Mouse (Mus musculus): ENCODE measurements around the gene Kng1. TPM values are rescaled to one million over a fixed set of nuclear protein-coding genes. Genes with fewer than 3 reads are reported as not detected.
A peak's percentile ranks its signal among the peaks of the same experiment; 100 is the strongest.
"Not testable (repeated sequence)": the region's sequence is repeated elsewhere in the genome, so short reads cannot be mapped to it uniquely, and the experiment has no call there.

Kng1 gene
- 918 and 1,131 TPM in 2 replicates for polyA plus RNA-seq (2015; fragmentation: Nextera tagmentation; extraction: Ambion mirVana)

DNA sequence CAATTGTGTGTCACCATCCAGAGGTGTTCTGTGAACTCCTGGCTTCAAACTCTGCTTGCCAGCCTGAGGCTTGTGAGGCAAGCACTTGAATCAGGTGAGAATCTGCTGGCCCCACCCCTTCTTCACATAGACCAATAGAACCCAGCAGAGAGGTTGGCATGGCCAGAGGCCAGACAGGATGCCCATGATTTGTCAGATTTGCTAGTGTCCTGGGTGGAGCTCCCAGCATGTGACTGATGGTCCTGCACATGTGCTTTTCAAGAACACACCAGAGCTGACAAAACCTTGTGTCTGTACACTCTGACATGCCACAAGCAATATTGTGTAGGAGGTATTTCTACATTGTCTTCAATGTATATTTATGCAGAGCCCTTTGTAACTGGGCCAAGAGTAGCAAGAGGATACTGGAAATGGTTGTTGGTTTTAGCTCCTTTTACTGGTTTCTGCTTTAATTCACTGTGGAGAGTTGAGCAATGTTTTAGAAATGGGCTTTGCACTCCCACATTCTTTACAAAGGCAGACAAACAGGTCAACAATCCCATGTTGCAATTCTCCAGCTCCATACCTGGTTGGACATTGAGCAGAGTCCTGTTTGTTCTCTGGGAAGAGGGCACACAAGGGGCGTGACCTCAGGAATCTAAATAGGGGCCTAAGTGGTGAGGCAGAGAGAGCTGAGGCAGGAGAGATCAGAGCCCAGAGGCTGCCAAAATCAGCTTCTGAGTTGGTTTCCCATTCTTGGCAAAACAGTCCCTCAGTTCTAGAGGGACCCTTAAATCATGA is at the start of gene Kng1:
Gene Kng1, plus strand, starts transcription at position 198 of the 780 bp plus-strand sequence.
- not testable (repeated sequence) for H3K36me3 ChIP-seq (replicated peaks); H3K4me2 ChIP-seq; H3K4me1 ChIP-seq (replicated peaks); H3K9me3 ChIP-seq (replicated peaks); H3K27me3 ChIP-seq; H3K9ac ChIP-seq
- ATAC-seq (ENCODE audit: insufficient read depth), result peak; percentile 81
- H3K4me3 ChIP-seq (replicated peaks), result peak within 1 kb of the TSS; percentile 43
- H3K27ac ChIP-seq (replicated peaks), result 0 out of 2 replicates have a peak within 1 kb of the TSS, but pooled peaks have one; percentile 41
- 45% methylated on average over 1 of the region's 1 CpGs for whole genome bisulfite sequencing (ENCODE audit: insufficient replicate concordance)

- not testable (repeated sequence) for H3K4me3 ChIP-seq (replicated peaks); H3K9me3 ChIP-seq (replicated peaks); H3K4me1 ChIP-seq (replicated peaks); ATAC-seq (ENCODE audit: insufficient read depth); H3K27ac ChIP-seq (replicated peaks); H3K27me3 ChIP-seq; H3K36me3 ChIP-seq (replicated peaks); H3K9ac ChIP-seq; H3K4me2 ChIP-seq
- 65% methylated on average over 2 of the region's 2 CpGs for WGBS (ENCODE audit: insufficient replicate concordance)
Observed at GRCm38 (mm10) chr16:23013786-23014185, 43.9 kb upstream of the Kng1 start.

- H3K4me3 ChIP-seq (replicated peaks); H3K4me2 ChIP-seq; H3K27ac ChIP-seq (replicated peaks); ATAC-seq (ENCODE audit: insufficient read depth); H3K36me3 ChIP-seq (replicated peaks); H3K9me3 ChIP-seq (replicated peaks); H3K4me1 ChIP-seq (replicated peaks); H3K27me3 ChIP-seq; H3K9ac ChIP-seq: not testable (repeated sequence)
- 76% methylated on average over 8 of the region's 8 CpGs for WGBS (ENCODE audit: insufficient replicate concordance)
Observed at GRCm38 (mm10) chr16:23014645-23015044, 43.0 kb upstream of the Kng1 start.

GRCm38 (mm10) chr16:23020571-23020970 is 37.1 kb upstream of the Kng1 start:
- not testable (repeated sequence) for H3K9me3 ChIP-seq (replicated peaks); H3K27me3 ChIP-seq; H3K9ac ChIP-seq; ATAC-seq (ENCODE audit: insufficient read depth); H3K4me3 ChIP-seq (replicated peaks); H3K4me1 ChIP-seq (replicated peaks); H3K4me2 ChIP-seq; H3K36me3 ChIP-seq (replicated peaks); H3K27ac ChIP-seq (replicated peaks)
- 56% methylated on average over 1 of the region's 1 CpGs for WGBS (ENCODE audit: insufficient replicate concordance)

- no peaks in the 10 kb centered on the region for H3K36me3 ChIP-seq (replicated peaks)
- no peak for ATAC-seq (ENCODE audit: insufficient read depth)
- 48% methylated on average over 6 of the region's 6 CpGs for WGBS (ENCODE audit: insufficient replicate concordance)
- H3K27ac ChIP-seq (replicated peaks), result no peak overlapping the region
- no peak overlapping the region for H3K9ac ChIP-seq
- H3K4me3 ChIP-seq (replicated peaks), result no peak overlapping the region
- no peaks in the 10 kb centered on the region for H3K9me3 ChIP-seq (replicated peaks)
- no peak overlapping the region for H3K4me2 ChIP-seq
- H3K27me3 ChIP-seq, result no peaks in the 10 kb centered on the region
- no peaks in the 10 kb centered on the region for H3K4me1 ChIP-seq (replicated peaks)
Observed at GRCm38 (mm10) chr16:23025111-23025510, 32.6 kb upstream of the Kng1 start.

DNA sequence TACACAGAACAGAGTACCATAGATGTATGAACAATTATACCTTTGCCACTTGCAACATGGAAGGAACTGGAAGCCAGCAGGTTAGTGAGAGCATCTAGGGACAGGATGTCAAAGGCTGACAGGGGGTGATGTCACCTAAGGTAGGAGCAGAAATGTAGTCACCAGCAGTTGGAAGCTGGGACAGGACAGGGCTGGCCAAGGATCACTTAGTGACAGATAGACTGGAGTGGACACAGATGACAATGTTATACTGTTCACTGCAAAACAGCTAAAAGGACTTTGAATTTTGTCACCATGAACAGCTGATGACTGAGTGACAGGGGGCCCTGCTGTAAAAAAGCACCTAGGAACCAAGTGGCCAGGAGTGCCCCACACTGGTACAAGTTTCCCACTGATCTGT is 31.1 kb upstream of the Kng1 start:
- Histone ChIP-seq H3K4me1 (replicated peaks) (no peaks in the 10 kb centered on the region), H3K4me3 (replicated peaks) (no peak overlapping the region), H3K9me3 (replicated peaks) (no peaks in the 10 kb centered on the region), H3K9ac (no peak overlapping the region), H3K36me3 (replicated peaks) (no peaks in the 10 kb centered on the region), H3K4me2 (peak overlapping the region; percentile 29), H3K27me3 (no peaks in the 10 kb centered on the region), H3K27ac (replicated peaks) (no peak overlapping the region)
- no peak for ATAC-seq (ENCODE audit: insufficient read depth)

DNA sequence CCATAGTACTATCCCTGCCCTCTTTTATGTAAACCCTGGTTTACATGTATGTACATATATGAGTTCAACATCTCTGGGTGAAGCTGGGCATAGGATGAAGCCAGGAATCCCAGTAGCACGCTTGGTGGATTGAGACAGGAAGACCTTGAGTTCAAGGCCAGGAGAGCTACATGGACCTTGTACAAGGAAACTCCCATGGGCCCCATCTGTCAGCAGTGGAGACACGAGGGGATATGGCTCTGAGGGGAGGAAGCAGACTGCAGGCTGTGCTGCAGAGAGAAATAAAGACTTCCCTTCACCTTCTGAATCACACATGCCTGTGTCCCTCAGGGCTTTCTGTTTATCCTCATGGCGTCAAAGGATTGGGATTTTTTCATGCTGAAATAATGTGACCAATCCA is 30.3 kb upstream of the Kng1 start:
- not testable (repeated sequence) for H3K27me3 ChIP-seq; H3K9me3 ChIP-seq (replicated peaks); H3K4me1 ChIP-seq (replicated peaks); H3K9ac ChIP-seq; ATAC-seq (ENCODE audit: insufficient read depth); H3K36me3 ChIP-seq (replicated peaks); H3K27ac ChIP-seq (replicated peaks); H3K4me3 ChIP-seq (replicated peaks)
- WGBS (ENCODE audit: insufficient replicate concordance), result 33% methylated on average over 3 of the region's 3 CpGs
- peak overlapping the region; percentile 29 for H3K4me2 ChIP-seq

DNA sequence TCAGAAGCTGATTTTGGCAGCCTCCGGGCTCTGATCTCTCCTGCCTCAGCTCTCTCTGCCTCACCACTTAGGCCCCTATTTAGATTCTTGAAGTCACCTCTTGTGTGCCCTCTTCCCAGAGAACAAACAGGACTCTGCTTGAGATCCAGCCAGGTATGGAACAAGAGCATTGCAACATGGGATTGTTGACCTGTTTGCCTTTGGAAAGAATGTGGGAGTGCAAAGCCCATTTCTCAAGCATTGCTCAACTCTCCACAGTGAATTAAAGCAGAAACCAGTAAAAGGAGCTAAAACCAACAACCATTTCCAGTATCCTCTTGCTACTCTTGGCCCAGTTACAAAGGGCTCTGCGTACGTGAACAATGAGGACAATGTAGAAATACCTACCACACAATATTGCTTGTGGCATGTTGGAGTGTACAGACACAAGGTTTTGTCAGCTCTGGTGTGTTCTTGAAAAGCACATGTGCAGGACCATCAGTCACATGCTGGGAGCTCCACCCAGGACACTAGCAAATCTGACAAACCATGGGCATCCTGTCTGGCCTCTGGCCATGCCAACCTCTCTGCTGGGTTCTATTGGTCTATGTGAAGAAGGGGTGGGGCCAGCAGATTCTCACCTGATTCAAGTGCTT is 28.6 kb upstream of the Kng1 start, which contains the start of gene Kng2:
Gene Kng2, minus strand, starts transcription at position 517 of the 635 bp plus-strand sequence.
- H3K27ac ChIP-seq (replicated peaks), result peak within 1 kb of the TSS; percentile 33; the same call in 1 of the 2 replicates
- ATAC-seq (ENCODE audit: insufficient read depth), result peak; percentile 51
- WGBS (ENCODE audit: insufficient replicate concordance), result 70% methylated on average over 3 of the region's 3 CpGs

GRCm38 (mm10) chr16:23030673-23031435 is 26.8 kb upstream of the Kng1 start:
- no peak for ATAC-seq (ENCODE audit: insufficient read depth)
- H3K4me2 ChIP-seq, result no peak overlapping the region
- H3K27me3 ChIP-seq, result no peaks in the 10 kb centered on the region
- no peaks in the 10 kb centered on the region for H3K9me3 ChIP-seq (replicated peaks)
- H3K36me3 ChIP-seq (replicated peaks), result no peaks in the 10 kb centered on the region
- H3K9ac ChIP-seq, result no peak overlapping the region
- 55% methylated on average over 5 of the region's 5 CpGs for whole genome bisulfite sequencing (ENCODE audit: insufficient replicate concordance)
- no peaks in the 10 kb centered on the region for H3K4me1 ChIP-seq (replicated peaks)
- no peak overlapping the region for H3K27ac ChIP-seq (replicated peaks)
- H3K4me3 ChIP-seq (replicated peaks), result no peak overlapping the region

More for the DNA sequence above, 28.6 kb upstream of the Kng1 start, which contains the start of gene Kng2:
- not testable (repeated sequence) for H3K9me3 ChIP-seq (replicated peaks); H3K4me1 ChIP-seq (replicated peaks); H3K36me3 ChIP-seq (replicated peaks); H3K27me3 ChIP-seq; H3K9ac ChIP-seq
- Histone ChIP-seq H3K4me3 (replicated peaks) (peak within 1 kb of the TSS; percentile 30), H3K4me2 (peak within 1 kb of the TSS; percentile 13; the same call in 1 of the 2 replicates)

GRCm38 (mm10) chr16:23033673-23034072 is 24.0 kb upstream of the Kng1 start:
- H3K9ac ChIP-seq, result no peak overlapping the region
- no peaks in the 10 kb centered on the region for H3K36me3 ChIP-seq (replicated peaks)
- ATAC-seq (ENCODE audit: insufficient read depth), result no peak
- H3K27me3 ChIP-seq, result no peaks in the 10 kb centered on the region
- no peaks in the 10 kb centered on the region for H3K4me1 ChIP-seq (replicated peaks)
- 71% methylated on average over 4 of the region's 4 CpGs for WGBS (ENCODE audit: insufficient replicate concordance)
- no peak overlapping the region for H3K4me3 ChIP-seq (replicated peaks)
- no peak overlapping the region for H3K4me2 ChIP-seq
- H3K27ac ChIP-seq (replicated peaks), result no peak overlapping the region; the same call in 1 of the 2 replicates
- H3K9me3 ChIP-seq (replicated peaks), result no peaks in the 10 kb centered on the region

GRCm38 (mm10) chr16:23037744-23038143 is 19.9 kb upstream of the Kng1 start:
- 59% methylated on average over 7 of the region's 7 CpGs for WGBS (ENCODE audit: insufficient replicate concordance)

More at GRCm38 (mm10) chr16:23037744-23038143, 19.9 kb upstream of the Kng1 start:
- Histone ChIP-seq H3K4me3 (replicated peaks) (no peak overlapping the region), H3K27ac (replicated peaks) (0 out of 2 replicates have a peak overlapping the region, but pooled peaks have one; percentile 43), H3K36me3 (replicated peaks) (no peaks in the 10 kb centered on the region), H3K4me2 (no peak overlapping the region), H3K4me1 (replicated peaks) (no peaks in the 10 kb centered on the region), H3K9ac (no peak overlapping the region), H3K9me3 (replicated peaks) (no peaks in the 10 kb centered on the region), H3K27me3 (no peaks in the 10 kb centered on the region)
- peak; percentile 23; the same call in 1 of the 2 replicates for ATAC-seq (ENCODE audit: insufficient read depth)
